Mouse (Mus musculus): ENCODE results near the gene Trmt1l.
A peak's percentile ranks its signal among the peaks of the same experiment; 100 is the strongest.

Gene Trmt1l

DNA sequence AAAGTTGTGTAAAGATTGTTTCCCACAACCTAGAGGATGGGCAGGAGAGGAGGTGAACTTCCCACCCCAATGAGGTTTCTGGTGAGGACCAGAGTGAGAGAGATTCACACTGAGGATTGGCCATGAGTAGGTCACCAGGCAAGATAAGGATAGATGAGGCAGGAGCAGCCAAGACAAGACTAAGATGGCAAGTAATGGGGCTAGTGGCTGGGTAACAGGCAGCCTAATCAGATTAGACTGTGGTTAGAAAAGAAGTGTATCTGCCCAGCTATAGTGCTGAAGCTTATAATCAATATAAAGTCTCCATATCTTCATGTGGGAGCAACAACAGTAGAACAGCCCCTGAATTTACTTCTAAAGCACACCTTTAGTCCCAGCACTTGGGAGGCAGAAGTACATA, 65.5 kb downstream of the Trmt1l start:
- DNase-seq (ENCODE audit: low read depth in 2 of 2, low spot score in 2 of 2) = no peak

- DNase-seq (ENCODE audit: low read depth in 2 of 2, low spot score in 2 of 2) = no peak
Measured at GRCm38 (mm10) chr1:151494711-151495110, 66.4 kb downstream of the Trmt1l start.

- DNase-seq (ENCODE audit: low read depth in 2 of 2, low spot score in 2 of 2) = no peak
Measured at GRCm38 (mm10) chr1:151495635-151496285, 67.4 kb downstream of the Trmt1l start.

GRCm38 (mm10) chr1:151497028-151497427, 68.7 kb downstream of the Trmt1l start:
- DNase-seq (ENCODE audit: low read depth in 2 of 2, low spot score in 2 of 2) = peak; percentile 50 to 73

- DNase-seq (ENCODE audit: low read depth in 2 of 2, low spot score in 2 of 2) = no peak
Measured at GRCm38 (mm10) chr1:151497942-151498341, 69.6 kb downstream of the Trmt1l start.

DNA sequence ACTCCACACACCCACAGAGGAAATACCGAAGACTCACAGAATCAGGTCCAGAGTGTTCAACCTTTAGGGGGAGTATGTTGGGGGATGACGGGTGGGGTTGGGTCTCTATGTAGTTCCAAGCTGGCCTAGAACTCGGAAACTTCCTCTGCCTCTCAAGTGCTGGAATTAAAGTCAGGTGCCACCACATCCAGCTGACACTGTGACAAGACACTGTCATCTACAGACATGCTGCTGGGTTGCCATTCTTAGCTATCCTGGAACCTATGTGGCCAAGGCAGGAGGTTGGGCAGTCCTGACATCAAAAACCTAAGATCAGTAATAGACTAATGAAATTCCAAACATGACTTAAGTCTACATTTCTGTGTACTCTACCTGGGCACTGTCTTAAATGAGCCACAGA, 70.0 kb downstream of the Trmt1l start:
- DNase-seq (ENCODE audit: low read depth in 2 of 2, low spot score in 2 of 2) = no peak

DNA sequence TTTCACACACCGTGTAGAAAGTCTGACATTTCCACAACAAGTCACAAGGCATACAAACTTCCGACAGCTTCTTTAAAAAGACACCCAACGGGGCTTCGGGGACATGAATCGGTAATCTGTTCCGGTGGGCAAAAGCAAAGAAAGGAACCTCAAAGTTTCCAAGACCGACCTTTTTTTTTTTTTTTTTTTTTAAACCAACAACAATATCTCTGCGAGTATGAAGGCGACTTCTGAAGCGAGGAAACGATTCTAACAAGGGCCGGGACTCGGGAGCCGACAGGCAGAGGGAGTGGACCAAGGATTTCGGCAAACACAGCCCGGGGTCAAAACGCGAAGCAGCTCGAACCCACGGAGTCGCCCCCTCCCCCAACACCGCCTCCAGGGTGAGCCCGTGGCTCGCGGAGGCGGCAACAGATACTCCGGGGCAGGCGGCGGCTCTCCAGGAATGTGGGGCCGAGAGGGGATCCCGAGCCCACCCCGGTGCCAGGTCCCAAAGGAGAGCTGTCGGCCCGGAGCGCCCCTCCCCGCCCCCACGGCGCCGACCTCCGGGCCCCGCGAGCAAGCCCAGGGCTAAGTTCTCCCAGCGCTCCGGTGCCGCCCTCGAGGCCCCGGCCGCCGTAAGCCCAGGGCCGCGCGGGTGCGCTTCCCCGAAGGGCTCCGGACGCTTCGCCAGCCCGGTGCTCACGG, 71.6 kb downstream of the Trmt1l start:
- DNase-seq (ENCODE audit: low read depth in 2 of 2, low spot score in 2 of 2) = peak; percentile 40 to 42

GRCm38 (mm10) chr1:151500531-151501361, 72.4 kb downstream of the Trmt1l start, which contains the start of gene Rnf2:
Gene Rnf2, minus strand, starts transcription at chr1:151500955.
- DNase-seq (ENCODE audit: low read depth in 2 of 2, low spot score in 2 of 2) = peak; percentile 88

Data from CD8-positive naive resting alpha-beta T cell, adult 2 months (primary cell).